Mouse (Mus musculus): Measurements from ENCODE around the gene Nsg1. TPM values are rescaled to one million over a fixed set of nuclear protein-coding genes. Genes with fewer than 3 reads are reported as not detected.

Nsg1 gene
- polyA plus RNA-seq, 1 experiment from 2014 or later: 32.5 TPM

- Histone ChIP-seq H3K27me3 (replicated peaks; ENCODE audit: control insufficient read depth, insufficient read depth, low read length) (no peaks in the 10 kb centered on the region), H3K9ac (ENCODE audit: low read depth, low read length) (no peak overlapping the region), H3K4me1 (ENCODE audit: control insufficient read depth, insufficient read depth, low read length) (no peaks in the 10 kb centered on the region), H3K27ac (replicated peaks; ENCODE audit: low read depth, low read length) (no peak overlapping the region), H3K4me2 (ENCODE audit: low read depth, low read length) (no peak overlapping the region), H3K36me3 (ENCODE audit: control insufficient read depth, insufficient read depth, low read length) (peaks cover 24% of the 10 kb centered on the region; the same call in 1 of the 2 replicates), H3K9me3 (ENCODE audit: control insufficient read depth, low read length) (no peaks in the 10 kb centered on the region), H3K4me3 (ENCODE audit: low read depth, low read length) (no peak overlapping the region)
- ATAC-seq (ENCODE audit: low read depth) (no peak), DNase-seq (ENCODE audit: low spot score) (no peak)
- WGBS: 99% methylated on average over 2 of the region's 2 CpGs
Observed at GRCm38 (mm10) chr5:38129339-38129738, 30.4 kb downstream of the Nsg1 start.

- H3K9me3 ChIP-seq (ENCODE audit: control insufficient read depth, low read length): no peaks in the 10 kb centered on the region
- no peak overlapping the region for H3K27ac ChIP-seq (replicated peaks; ENCODE audit: low read depth, low read length)
- 82% methylated on average over 13 of the region's 13 CpGs for WGBS
- no peaks in the 10 kb centered on the region for H3K27me3 ChIP-seq (replicated peaks; ENCODE audit: control insufficient read depth, insufficient read depth, low read length)
- H3K9ac ChIP-seq (ENCODE audit: low read depth, low read length): no peak overlapping the region
- no peak for DNase-seq (ENCODE audit: low spot score)
- no peak overlapping the region for H3K4me3 ChIP-seq (ENCODE audit: low read depth, low read length)
- H3K4me1 ChIP-seq (ENCODE audit: control insufficient read depth, insufficient read depth, low read length): no peaks in the 10 kb centered on the region
- ATAC-seq (ENCODE audit: low read depth): no peak
- no peak overlapping the region for H3K4me2 ChIP-seq (ENCODE audit: low read depth, low read length)
- peaks cover 32% of the 10 kb centered on the region for H3K36me3 ChIP-seq (ENCODE audit: control insufficient read depth, insufficient read depth, low read length)
Observed at GRCm38 (mm10) chr5:38126519-38127306, 33.0 kb downstream of the Nsg1 start.

- no peak overlapping the region for H3K9ac ChIP-seq (ENCODE audit: low read depth, low read length)
- no peak overlapping the region for H3K4me3 ChIP-seq (ENCODE audit: low read depth, low read length)
- H3K27ac ChIP-seq (replicated peaks; ENCODE audit: low read depth, low read length): no peak overlapping the region
- no peak for DNase-seq (ENCODE audit: low spot score)
- no peaks in the 10 kb centered on the region for H3K4me1 ChIP-seq (ENCODE audit: control insufficient read depth, insufficient read depth, low read length)
- H3K27me3 ChIP-seq (replicated peaks; ENCODE audit: control insufficient read depth, insufficient read depth, low read length): no peaks in the 10 kb centered on the region
- H3K36me3 ChIP-seq (ENCODE audit: control insufficient read depth, insufficient read depth, low read length): peaks cover 27% of the 10 kb centered on the region
- no peaks in the 10 kb centered on the region for H3K9me3 ChIP-seq (ENCODE audit: control insufficient read depth, low read length)
- WGBS: 90% methylated on average over 7 of the region's 7 CpGs
- H3K4me2 ChIP-seq (ENCODE audit: low read depth, low read length): no peak overlapping the region
- ATAC-seq (ENCODE audit: low read depth): no peak
Observed at GRCm38 (mm10) chr5:38121699-38122098, 38.0 kb downstream of the Nsg1 start.

GRCm38 (mm10) chr5:38119268-38119667, 40.4 kb downstream of the Nsg1 start:
- Histone ChIP-seq H3K4me1 (ENCODE audit: control insufficient read depth, insufficient read depth, low read length) (no peaks in the 10 kb centered on the region), H3K4me2 (ENCODE audit: low read depth, low read length) (no peak overlapping the region), H3K27me3 (replicated peaks; ENCODE audit: control insufficient read depth, insufficient read depth, low read length) (no peaks in the 10 kb centered on the region), H3K9ac (ENCODE audit: low read depth, low read length) (no peak overlapping the region), H3K36me3 (ENCODE audit: control insufficient read depth, insufficient read depth, low read length) (peaks cover 42% of the 10 kb centered on the region), H3K4me3 (ENCODE audit: low read depth, low read length) (no peak overlapping the region), H3K9me3 (ENCODE audit: control insufficient read depth, low read length) (no peaks in the 10 kb centered on the region), H3K27ac (replicated peaks; ENCODE audit: low read depth, low read length) (no peak overlapping the region)
- DNase-seq (ENCODE audit: low spot score): no peak
- 92% methylated on average over 5 of the region's 5 CpGs for WGBS
- ATAC-seq (ENCODE audit: low read depth): no peak

GRCm38 (mm10) chr5:38117056-38117455, 42.7 kb downstream of the Nsg1 start:
- WGBS: 95% methylated on average over 1 of the region's 1 CpGs
- no peaks in the 10 kb centered on the region for H3K4me1 ChIP-seq (ENCODE audit: control insufficient read depth, insufficient read depth, low read length)
- no peak overlapping the region for H3K4me3 ChIP-seq (ENCODE audit: low read depth, low read length)
- DNase-seq (ENCODE audit: low spot score) (no peak), ATAC-seq (ENCODE audit: low read depth) (no peak)
- H3K4me2 ChIP-seq (ENCODE audit: low read depth, low read length): no peak overlapping the region
- H3K9me3 ChIP-seq (ENCODE audit: control insufficient read depth, low read length): no peaks in the 10 kb centered on the region
- peaks cover 35% of the 10 kb centered on the region for H3K36me3 ChIP-seq (ENCODE audit: control insufficient read depth, insufficient read depth, low read length)
- H3K27ac ChIP-seq (replicated peaks; ENCODE audit: low read depth, low read length): no peak overlapping the region
- H3K9ac ChIP-seq (ENCODE audit: low read depth, low read length): no peak overlapping the region
- no peaks in the 10 kb centered on the region for H3K27me3 ChIP-seq (replicated peaks; ENCODE audit: control insufficient read depth, insufficient read depth, low read length)

- Histone ChIP-seq H3K27me3 (replicated peaks; ENCODE audit: control insufficient read depth, insufficient read depth, low read length) (no peaks in the 10 kb centered on the region), H3K4me3 (ENCODE audit: low read depth, low read length) (no peak overlapping the region), H3K4me1 (ENCODE audit: control insufficient read depth, insufficient read depth, low read length) (no peaks in the 10 kb centered on the region), H3K9ac (ENCODE audit: low read depth, low read length) (no peak overlapping the region), H3K4me2 (ENCODE audit: low read depth, low read length) (no peak overlapping the region), H3K9me3 (ENCODE audit: control insufficient read depth, low read length) (no peaks in the 10 kb centered on the region), H3K27ac (replicated peaks; ENCODE audit: low read depth, low read length) (no peak overlapping the region), H3K36me3 (ENCODE audit: control insufficient read depth, insufficient read depth, low read length) (peaks cover 49% of the 10 kb centered on the region)
- no peak for DNase-seq (ENCODE audit: low spot score)
- ATAC-seq (ENCODE audit: low read depth): no peak
- WGBS: 96% methylated on average over 2 of the region's 2 CpGs
Observed at GRCm38 (mm10) chr5:38114526-38114925, 45.2 kb downstream of the Nsg1 start.

- WGBS: 88% methylated on average over 10 of the region's 10 CpGs
- DNase-seq (ENCODE audit: low spot score) (no peak), ATAC-seq (ENCODE audit: low read depth) (no peak)
- H3K4me3 ChIP-seq (ENCODE audit: low read depth, low read length): no peak overlapping the region
- H3K27me3 ChIP-seq (replicated peaks; ENCODE audit: control insufficient read depth, insufficient read depth, low read length): no peaks in the 10 kb centered on the region
- peaks cover 36% of the 10 kb centered on the region; the same call in 1 of the 2 replicates for H3K36me3 ChIP-seq (ENCODE audit: control insufficient read depth, insufficient read depth, low read length)
- no peak overlapping the region for H3K4me2 ChIP-seq (ENCODE audit: low read depth, low read length)
- H3K9me3 ChIP-seq (ENCODE audit: control insufficient read depth, low read length): no peaks in the 10 kb centered on the region
- H3K9ac ChIP-seq (ENCODE audit: low read depth, low read length): no peak overlapping the region
- no peak overlapping the region for H3K27ac ChIP-seq (replicated peaks; ENCODE audit: low read depth, low read length)
- H3K4me1 ChIP-seq (ENCODE audit: control insufficient read depth, insufficient read depth, low read length): no peaks in the 10 kb centered on the region
Observed at GRCm38 (mm10) chr5:38106807-38107206, 52.9 kb downstream of the Nsg1 start.

- no peak overlapping the region for H3K27ac ChIP-seq (replicated peaks; ENCODE audit: low read depth, low read length)
Observed at GRCm38 (mm10) chr5:38106080-38106697, 53.5 kb downstream of the Nsg1 start.

More at GRCm38 (mm10) chr5:38106080-38106697, 53.5 kb downstream of the Nsg1 start:
- WGBS: 90% methylated on average over 14 of the region's 14 CpGs
- H3K4me1 ChIP-seq (ENCODE audit: control insufficient read depth, insufficient read depth, low read length): no peaks in the 10 kb centered on the region
- no peak overlapping the region for H3K4me3 ChIP-seq (ENCODE audit: low read depth, low read length)
- peaks cover 30% of the 10 kb centered on the region; the same call in 1 of the 2 replicates for H3K36me3 ChIP-seq (ENCODE audit: control insufficient read depth, insufficient read depth, low read length)
- DNase-seq (ENCODE audit: low spot score): no peak
- no peak overlapping the region for H3K4me2 ChIP-seq (ENCODE audit: low read depth, low read length)
- no peak overlapping the region for H3K9ac ChIP-seq (ENCODE audit: low read depth, low read length)
- ATAC-seq (ENCODE audit: low read depth): no peak
- H3K27me3 ChIP-seq (replicated peaks; ENCODE audit: control insufficient read depth, insufficient read depth, low read length): no peaks in the 10 kb centered on the region
- no peaks in the 10 kb centered on the region for H3K9me3 ChIP-seq (ENCODE audit: control insufficient read depth, low read length)

All from embryonic facial prominence, embryonic 14.5 days (tissue).